Mouse (Mus musculus) cerebellum, adult 2 months (tissue): ENCODE results near the gene Pbxip1. TPM values are rescaled to one million over a fixed set of nuclear protein-coding genes. Genes with fewer than 3 reads are reported as not detected.
A peak's percentile ranks its signal among the peaks of the same experiment; 100 is the strongest.

ENCODE experiments used
- DNase-seq, 2 experiments: peaks; one replicate each; pipeline ENCODE4 v3.0.0; 2021
- H3K27ac ChIP-seq: fragments of 200-500 bp; 2 replicates; pipeline ENCODE4 v1.5.1; 2012; ENCODE audit warnings: low read length, control low read depth, inconsistent platforms; ENCODE audit not compliant: insufficient read depth
- H3K27me3 ChIP-seq: fragments of 200-500 bp; 2 replicates; pipeline ENCODE4 v1.6.1; 2012; ENCODE audit warnings: inconsistent platforms, mild to moderate bottlenecking, low read length, moderate library complexity; ENCODE audit not compliant: control insufficient read depth, insufficient read depth
- H3K4me1 ChIP-seq: fragments of 200-500 bp; 2 replicates; pipeline ENCODE4 v1.6.1; 2011; ENCODE audit warnings: low read length; ENCODE audit not compliant: control insufficient read depth, insufficient read depth
- H3K4me3 ChIP-seq: fragments of 200-500 bp; replicated peaks from 2 replicates; pipeline ENCODE3; 2011; ENCODE audit warnings: mild to moderate bottlenecking, low read depth, low read length, control low read depth; ENCODE audit not compliant: insufficient read depth
- CTCF ChIP-seq: fragments of 200-500 bp; IDR thresholded peaks from 2 replicates; pipeline ENCODE4 v1.5.1; 2011; ENCODE audit warnings: low read depth, mild to moderate bottlenecking, control low read depth, low read length, moderate library complexity, borderline replicate concordance; ENCODE audit not compliant: insufficient read depth
- POLR2A ChIP-seq: fragments of 200-500 bp; IDR thresholded peaks from 2 replicates; pipeline ENCODE4 v1.6.1; 2011; ENCODE audit warnings: low read length, control low read depth, borderline replicate concordance; ENCODE audit not compliant: insufficient read depth
- WGBS: fragments of 180-500 bp; shearing (Covaris S2); methylation state at CpG from one replicate; pipeline ENCODE4 v1.1.7; 2018; 5-methylcytosine and 5-hydroxymethylcytosine counted together
- polyA plus RNA-seq: library from polyadenylated mRNA; depleted of rRNA; stranded (reverse); fragments of >200 nt; gene quantifications from 2 replicates; pipeline ENCODE4 v1.2.3, GENCODE M21; 2012

Gene Pbxip1
- polyA plus RNA-seq, 1 experiment, result 30.5 TPM

- no peak for DNase-seq
- Histone ChIP-seq H3K27ac (no peak overlapping the region), H3K27me3 (no peaks in the 10 kb centered on the region), H3K4me3 (no peak overlapping the region), H3K4me1 (no peaks in the 10 kb centered on the region)
- no peak for TF ChIP-seq CTCF
- TF ChIP-seq POLR2A, result no peak
- 55% methylated on average over 4 of the region's 4 CpGs for whole genome bisulfite sequencing
These were observed 31.8 kb downstream of the Pbxip1 start for GRCm38 (mm10) chr3:89468268-89468667.

GRCm38 (mm10) chr3:89472280-89472679 lies 35.8 kb downstream of the Pbxip1 start:
- 70% methylated on average over 7 of the region's 7 CpGs for WGBS

GRCm38 (mm10) chr3:89473838-89474237 lies 37.3 kb downstream of the Pbxip1 start:
- WGBS, result 77% methylated on average over 6 of the region's 6 CpGs

More at GRCm38 (mm10) chr3:89472280-89472679, 35.8 kb downstream of the Pbxip1 start:
- Histone ChIP-seq H3K4me1 (no peaks in the 10 kb centered on the region), H3K27me3 (no peaks in the 10 kb centered on the region), H3K4me3 (no peak overlapping the region), H3K27ac (no peak overlapping the region)
- TF ChIP-seq POLR2A (no peak), CTCF (no peak)
- DNase-seq, result no peak

GRCm38 (mm10) chr3:89479055-89479454 lies 42.5 kb downstream of the Pbxip1 start:
- no peaks in the 10 kb centered on the region for H3K27me3 ChIP-seq
- TF ChIP-seq POLR2A (no peak), CTCF (no peak)
- DNase-seq, result no peak
- WGBS, result 32% methylated on average over 6 of the region's 6 CpGs
- H3K4me3 ChIP-seq, result no peak overlapping the region
- no peak overlapping the region for H3K27ac ChIP-seq
- H3K4me1 ChIP-seq, result no peaks in the 10 kb centered on the region

More at GRCm38 (mm10) chr3:89473838-89474237, 37.3 kb downstream of the Pbxip1 start:
- Histone ChIP-seq H3K27ac (no peak overlapping the region), H3K4me3 (no peak overlapping the region), H3K27me3 (no peaks in the 10 kb centered on the region), H3K4me1 (no peaks in the 10 kb centered on the region)
- DNase-seq, result no peak
- TF ChIP-seq POLR2A (no peak), CTCF (no peak)

- Histone ChIP-seq H3K27ac (no peak overlapping the region), H3K27me3 (no peaks in the 10 kb centered on the region), H3K4me3 (no peak overlapping the region), H3K4me1 (no peaks in the 10 kb centered on the region)
- 48% methylated on average over 2 of the region's 2 CpGs for WGBS
- no peak for DNase-seq
- TF ChIP-seq POLR2A (no peak), CTCF (peak; percentile 16; the same call in 1 of the 2 replicates)
These were observed 45.0 kb downstream of the Pbxip1 start for GRCm38 (mm10) chr3:89481488-89481887.

GRCm38 (mm10) chr3:89482249-89482648 lies 45.7 kb downstream of the Pbxip1 start:
- 93% methylated on average over 5 of the region's 5 CpGs for WGBS
- H3K4me3 ChIP-seq, result no peak overlapping the region
- H3K4me1 ChIP-seq, result no peaks in the 10 kb centered on the region
- no peak overlapping the region for H3K27ac ChIP-seq
- no peaks in the 10 kb centered on the region for H3K27me3 ChIP-seq
- TF ChIP-seq CTCF, result no peak
- no peak for TF ChIP-seq POLR2A
- no peak for DNase-seq

GRCm38 (mm10) chr3:89484766-89485524 lies 48.4 kb downstream of the Pbxip1 start:
- H3K4me1 ChIP-seq, result no peaks in the 10 kb centered on the region
- H3K4me3 ChIP-seq, result no peak overlapping the region
- no peaks in the 10 kb centered on the region for H3K27me3 ChIP-seq
- peak; percentile 41 to 56 for DNase-seq
- TF ChIP-seq POLR2A (no peak), CTCF (peak; percentile 79)
- 19% methylated on average over 24 of the region's 24 CpGs for WGBS
- H3K27ac ChIP-seq, result no peak overlapping the region

- WGBS, result 27% methylated on average over 8 of the region's 8 CpGs
These were observed 49.6 kb downstream of the Pbxip1 start for GRCm38 (mm10) chr3:89486111-89486510.

More at GRCm38 (mm10) chr3:89486111-89486510, 49.6 kb downstream of the Pbxip1 start:
- H3K27ac ChIP-seq, result no peak overlapping the region
- no peak for DNase-seq
- H3K4me1 ChIP-seq, result no peaks in the 10 kb centered on the region
- no peaks in the 10 kb centered on the region for H3K27me3 ChIP-seq
- no peak overlapping the region for H3K4me3 ChIP-seq
- no peak for TF ChIP-seq POLR2A
- TF ChIP-seq CTCF, result no peak
